Mouse (Mus musculus) right cerebral cortex, postnatal 36 days (tissue): ENCODE data around the gene Pcyox1.
"Not testable (repeated sequence)": the region's sequence is repeated elsewhere in the genome, so short reads cannot be mapped to it uniquely, and the experiment has no call there.

Source experiments
- DNase-seq, 2 experiments: peaks; one replicate each; pipeline ENCODE4 v3.0.0; 2022; ENCODE audit warnings: low spot score in 2 of 2, mixed read lengths in 1 of 2

Pcyox1 gene

DNA sequence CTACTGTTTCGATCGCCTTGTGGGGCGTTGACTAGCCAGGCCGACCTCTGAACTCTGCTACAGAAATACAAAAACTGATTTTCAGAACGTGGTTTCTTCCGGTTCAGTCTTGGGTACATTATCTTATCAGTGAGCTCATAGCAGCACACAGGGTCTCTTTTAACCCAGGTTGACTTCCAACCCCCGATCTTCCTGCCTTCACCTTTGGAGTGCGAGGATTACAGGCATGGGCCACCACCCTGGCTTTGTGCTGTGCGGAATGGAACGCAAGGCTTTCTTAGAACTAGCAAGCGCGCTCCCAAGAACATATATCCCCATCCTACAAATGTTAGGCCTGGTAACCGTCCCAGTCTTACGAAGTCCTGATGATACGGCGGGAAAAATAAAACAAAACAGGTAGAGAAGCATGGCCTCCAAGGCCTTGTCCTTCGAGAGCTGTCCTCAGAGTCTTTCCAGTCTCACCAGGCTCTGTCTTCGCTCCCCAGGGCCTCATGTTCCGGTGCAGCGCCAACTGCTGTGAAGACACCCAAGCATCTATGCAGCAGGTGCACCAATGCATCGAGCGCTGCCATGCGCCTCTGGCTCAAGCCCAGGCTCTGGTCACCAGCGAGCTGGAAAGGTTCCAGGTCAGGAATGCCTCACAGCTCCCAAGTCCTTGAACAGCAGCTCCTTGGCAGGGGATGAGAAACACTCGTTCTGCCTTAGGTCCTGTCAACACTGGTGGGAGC lies 30.7 kb downstream of the Pcyox1 start:
- no peak for DNase-seq

DNA sequence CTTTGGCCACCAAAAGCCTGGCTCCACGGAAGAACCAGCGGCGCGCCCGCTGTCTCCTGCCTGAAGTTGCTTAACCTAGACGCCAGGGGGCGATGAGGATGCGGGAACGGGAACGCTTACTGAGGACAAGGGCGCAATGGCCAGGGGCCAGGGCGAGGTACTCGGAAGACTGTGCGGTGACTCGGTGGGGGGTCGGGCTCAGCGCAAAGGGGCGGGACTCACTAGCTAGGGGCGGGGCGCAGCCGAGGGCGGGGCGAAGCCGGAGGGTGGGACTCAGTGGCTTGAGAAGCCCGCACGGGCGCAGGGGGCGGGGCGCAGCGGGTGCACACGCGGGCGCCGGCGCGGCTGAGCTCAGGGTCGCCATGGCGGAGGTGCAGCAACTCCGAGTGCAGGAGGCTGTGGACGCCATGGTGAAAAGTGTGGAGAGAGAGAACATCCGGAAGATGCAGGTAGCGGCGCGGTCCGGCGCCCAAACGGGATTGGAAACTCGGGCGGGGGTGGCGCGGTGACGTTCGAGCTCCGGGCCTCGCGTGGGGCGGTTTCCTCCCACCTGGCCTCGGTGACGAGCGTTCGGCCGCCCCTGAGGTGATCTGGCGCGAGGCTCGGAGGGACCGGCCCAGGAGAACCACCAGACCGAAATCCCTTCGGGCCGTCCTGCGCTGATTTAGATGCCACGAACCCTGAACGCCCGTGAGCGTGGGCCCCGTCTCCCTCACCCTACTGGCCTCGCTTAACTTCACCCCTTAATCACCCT lies 31.4 kb downstream of the Pcyox1 start, which contains the start of gene Fam136a:
Gene Fam136a, plus strand, starts transcription at position 276 of the 754 bp plus-strand sequence.
- peak; percentile 86 to 88 for DNase-seq

DNA sequence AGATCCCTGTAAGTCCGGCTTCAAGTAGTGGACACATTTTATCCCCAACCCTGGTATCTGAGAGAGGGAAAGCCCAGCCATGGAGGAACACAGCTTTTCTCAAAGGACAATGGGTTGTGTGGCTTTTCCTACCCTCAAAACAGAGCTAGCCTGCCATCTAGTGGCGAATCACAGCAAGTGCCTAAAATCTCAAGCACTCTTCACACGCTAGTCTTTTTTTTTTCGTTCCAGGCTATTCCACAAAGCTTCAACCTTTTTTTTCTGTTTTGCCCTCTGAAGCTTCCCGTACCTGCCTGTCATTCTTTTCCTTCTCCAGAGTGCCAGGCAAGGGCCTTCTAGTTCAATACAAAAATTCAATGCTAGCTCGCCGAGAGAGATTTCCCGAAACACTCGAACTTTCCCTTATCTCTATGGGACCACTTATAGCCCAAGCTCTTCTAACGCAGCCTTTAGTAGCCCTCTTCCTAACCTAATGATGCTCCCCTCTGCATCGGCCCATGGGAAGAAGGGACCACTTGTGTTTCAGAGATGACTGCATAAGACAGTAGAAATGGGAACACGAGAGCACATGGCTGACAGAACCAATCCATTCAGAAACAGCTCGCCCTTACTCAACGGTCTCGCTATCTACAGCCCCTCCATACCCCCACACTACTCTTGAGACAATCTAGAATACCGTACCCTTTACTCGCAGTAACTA lies 32.4 kb downstream of the Pcyox1 start:
- DNase-seq, result peak; percentile 55 to 68

DNA sequence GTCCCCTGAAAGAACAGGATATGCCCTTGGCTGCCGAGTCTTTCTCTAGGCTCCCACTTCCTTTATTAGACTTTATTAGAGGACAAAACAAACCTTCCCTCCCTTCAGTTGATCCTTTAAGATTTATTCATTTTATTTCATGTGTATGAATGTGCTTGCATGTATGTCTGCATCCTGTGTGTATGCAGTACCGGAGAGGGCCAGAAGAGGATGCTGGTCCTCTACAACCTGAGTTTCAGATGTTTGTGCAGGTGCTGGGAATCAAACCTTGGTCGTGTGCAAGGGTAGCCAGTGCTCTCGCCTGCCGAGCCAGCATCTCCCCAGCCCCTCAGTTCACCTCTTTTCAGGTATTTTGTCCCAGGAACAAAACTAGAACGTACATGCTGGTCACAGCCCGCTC lies 35.6 kb downstream of the Pcyox1 start:
- no peak for DNase-seq

DNA sequence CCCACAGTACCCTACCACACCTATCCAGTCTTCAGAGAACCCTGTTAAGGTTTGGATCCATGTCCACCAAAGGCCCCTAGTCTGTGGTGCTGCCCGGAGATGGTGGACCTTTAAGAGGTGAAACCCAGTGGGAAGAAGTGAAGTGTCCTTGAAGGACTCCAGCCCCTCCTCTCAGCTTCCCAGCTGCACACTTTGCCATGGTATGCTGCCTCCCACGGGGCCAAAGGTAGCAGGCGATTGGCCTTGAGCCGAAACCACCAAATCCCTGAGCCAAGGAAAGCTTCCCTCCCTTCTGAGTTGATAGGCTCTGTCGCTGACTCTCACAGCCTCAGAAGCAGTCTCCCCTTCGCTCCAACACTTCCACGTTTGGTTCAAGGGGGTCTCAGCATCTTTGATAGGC lies 36.3 kb downstream of the Pcyox1 start:
- no peak for DNase-seq

DNA sequence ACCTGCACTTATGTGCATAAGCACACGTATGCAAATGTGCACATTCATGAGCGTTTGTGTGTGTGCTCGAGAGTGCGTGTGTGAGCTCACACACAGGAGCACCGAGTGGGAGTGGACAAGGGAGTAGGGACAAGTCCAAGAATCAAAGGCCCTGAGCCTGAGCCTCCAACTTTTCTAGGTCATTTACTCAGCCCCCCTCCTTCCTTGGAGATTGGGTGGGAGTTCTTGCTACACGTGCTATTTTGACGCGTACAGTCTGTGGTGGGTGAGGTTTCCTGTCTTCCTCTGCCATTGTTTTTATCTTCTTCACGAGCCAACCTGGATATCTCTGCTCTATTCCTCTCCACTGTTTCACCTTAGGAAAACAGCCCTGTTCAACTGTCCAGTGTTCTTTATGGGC lies 40.0 kb downstream of the Pcyox1 start:
- DNase-seq, result no peak

DNA sequence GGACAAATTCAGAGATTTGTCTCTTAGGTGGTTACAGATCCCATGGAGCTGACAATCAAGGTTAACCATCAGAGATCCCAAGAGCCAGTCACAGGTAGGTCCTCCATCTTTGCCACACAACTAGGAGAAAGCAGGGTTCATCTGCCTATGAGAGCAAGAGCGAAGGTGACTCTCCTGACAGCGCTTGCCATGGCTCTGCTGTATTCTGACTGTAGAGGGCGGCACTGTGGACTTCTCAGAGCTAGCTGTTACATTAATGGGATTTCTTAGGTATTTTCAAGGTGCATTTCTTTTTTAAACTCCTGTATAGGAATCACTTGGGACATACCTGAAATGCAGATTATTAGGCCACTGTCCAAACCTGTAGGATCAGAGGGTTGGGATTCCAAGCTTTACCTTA lies 42.0 kb downstream of the Pcyox1 start:
- no peak for DNase-seq

DNA sequence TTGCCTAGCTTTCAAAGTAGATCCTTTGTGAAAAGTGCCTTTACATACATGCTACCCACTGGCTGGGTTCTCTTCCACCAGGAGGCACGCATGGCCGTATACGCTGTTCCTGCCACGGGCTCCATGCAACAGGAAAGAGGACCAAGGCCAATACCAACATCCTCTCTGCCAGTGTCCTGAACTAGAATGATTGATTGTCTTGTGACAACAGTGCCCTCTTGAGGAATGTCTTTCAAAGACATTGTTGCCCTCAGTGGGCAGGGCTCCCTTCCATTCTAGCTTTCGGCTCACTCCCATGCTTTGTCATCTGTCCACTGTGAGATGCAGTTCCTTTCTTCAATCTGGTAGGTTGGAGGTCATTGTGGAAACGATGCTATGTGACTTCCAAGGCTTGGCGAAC lies 47.7 kb downstream of the Pcyox1 start:
- DNase-seq, result no peak

DNA sequence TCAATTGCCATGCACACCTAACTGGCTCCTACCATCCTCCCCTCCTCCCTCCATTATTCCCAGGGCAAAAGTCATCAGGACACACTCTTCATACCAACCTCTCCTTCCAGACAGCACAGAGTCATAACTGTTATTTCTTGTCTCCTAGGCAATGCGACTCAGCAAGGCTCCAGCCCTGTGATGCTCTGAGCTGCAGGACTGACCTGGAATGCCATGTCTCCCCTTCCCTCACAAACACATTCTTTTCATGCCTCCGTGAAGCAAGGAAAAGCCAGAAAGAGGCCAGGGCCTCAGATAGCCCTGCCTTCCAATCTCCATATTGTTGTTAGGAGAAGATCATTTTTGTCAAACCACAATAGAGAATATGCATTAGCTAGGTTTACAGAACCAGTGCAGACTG lies 50.9 kb downstream of the Pcyox1 start:
- no peak for DNase-seq

DNA sequence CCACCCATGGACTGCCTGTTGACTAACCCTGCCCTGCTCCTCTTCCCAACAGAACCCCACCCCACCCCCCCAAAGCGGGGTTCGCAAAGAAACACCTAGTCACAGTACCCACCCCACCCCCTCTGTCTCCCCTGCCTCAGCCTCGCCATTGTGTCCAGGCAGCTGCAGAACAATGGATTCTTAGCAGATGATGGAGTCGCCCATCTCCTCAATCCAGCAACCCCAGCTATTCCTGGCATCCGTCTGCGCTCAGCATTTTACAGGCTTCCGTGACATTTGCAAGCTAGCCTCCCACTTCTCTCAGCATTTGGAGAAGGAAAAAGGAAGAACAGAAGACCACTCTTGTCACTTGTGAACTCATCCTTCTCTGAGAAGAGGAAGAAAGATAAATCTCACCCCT lies 53.3 kb downstream of the Pcyox1 start:
- no peak for DNase-seq

DNA sequence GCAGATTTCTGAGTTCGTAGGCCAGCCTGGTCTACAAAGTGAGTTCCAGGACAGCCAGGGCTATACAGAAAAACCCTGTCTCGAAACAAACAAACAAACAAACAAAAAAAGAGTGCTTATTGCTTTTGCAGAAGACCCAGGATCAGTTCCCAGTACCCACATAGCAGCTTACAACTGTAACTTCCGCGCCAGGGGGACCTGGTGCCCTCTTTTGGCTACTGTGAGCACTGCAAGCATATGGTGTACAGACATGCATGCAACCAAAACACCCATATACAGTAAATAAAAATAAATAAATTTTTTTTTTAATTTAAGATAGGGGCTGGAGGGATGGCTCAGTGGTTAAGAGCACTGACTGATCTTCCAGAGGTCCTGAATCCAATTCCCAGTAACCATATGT lies 60.6 kb downstream of the Pcyox1 start:
- DNase-seq, result not testable (repeated sequence)
